Mouse (Mus musculus): ENCODE results near the gene Mfap5.
"Not testable (repeated sequence)": the region's sequence is repeated elsewhere in the genome, so short reads cannot be mapped to it uniquely, and the experiment has no call there.

The Mfap5 gene

DNA sequence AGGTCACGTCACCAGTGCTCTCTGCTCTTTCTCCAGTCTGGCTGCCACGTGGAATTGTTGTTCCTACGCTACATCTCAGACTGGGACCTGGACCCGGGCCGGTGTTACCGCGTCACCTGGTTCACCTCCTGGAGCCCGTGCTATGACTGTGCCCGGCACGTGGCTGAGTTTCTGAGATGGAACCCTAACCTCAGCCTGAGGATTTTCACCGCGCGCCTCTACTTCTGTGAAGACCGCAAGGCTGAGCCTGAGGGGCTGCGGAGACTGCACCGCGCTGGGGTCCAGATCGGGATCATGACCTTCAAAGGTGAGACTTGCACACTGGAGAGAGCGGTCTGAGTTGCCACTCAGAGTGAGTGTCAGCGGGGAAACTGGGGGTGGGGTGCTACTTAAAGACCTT is 55.4 kb downstream of the Mfap5 start:
- no peak for DNase-seq (ENCODE audit: low spot score)

DNA sequence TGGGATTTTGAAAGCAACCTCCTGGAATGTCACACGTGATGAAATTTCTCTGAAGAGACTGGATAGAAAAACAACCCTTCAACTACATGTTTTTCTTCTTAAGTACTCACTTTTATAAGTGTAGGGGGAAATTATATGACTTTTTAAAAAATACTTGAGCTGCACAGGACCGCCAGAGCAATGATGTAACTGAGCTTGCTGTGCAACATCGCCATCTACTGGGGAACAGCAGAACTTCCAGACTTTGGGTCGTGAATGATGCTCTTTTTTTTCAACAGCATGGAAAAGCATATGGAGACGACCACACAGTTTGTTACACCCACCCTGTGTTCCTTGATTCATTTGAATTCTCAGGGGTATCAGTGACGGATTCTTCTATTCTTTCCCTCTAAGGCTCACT is 56.8 kb downstream of the Mfap5 start:
- peak; percentile 78 for DNase-seq (ENCODE audit: low spot score)

DNA sequence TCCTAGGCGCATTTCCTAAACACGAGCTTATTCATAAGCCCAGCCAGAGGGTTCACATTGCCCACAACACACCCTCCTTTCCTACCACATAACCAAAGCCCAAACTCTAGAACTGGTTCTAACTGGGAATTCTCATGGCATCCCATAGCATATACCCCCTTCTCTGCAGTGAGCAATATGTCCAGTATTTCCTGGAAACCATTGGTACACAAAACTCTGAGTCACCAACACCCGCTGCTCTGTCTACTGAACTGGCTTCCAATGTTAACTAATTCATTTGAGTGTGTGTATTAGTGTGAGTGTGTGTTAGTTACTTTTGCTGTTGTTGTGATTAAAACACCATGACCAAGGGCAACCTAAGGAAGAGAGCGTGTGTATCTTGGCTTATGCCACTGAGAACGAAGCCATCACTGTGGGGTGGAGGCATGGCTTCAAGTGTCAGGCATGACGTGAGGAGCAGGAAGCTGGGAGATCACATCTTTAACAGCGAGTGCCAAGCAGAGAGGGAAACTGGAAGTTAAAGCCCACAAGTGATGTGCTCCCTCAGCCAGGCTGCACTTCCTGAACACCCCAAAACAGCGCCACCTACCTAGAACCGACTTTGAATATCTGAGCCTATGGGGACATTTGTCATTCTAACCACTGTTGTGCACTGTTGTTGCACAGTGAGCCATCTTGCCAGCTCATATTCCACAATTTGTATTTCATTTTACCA is 59.6 kb downstream of the Mfap5 start:
- no peak for DNase-seq (ENCODE audit: low spot score)

DNA sequence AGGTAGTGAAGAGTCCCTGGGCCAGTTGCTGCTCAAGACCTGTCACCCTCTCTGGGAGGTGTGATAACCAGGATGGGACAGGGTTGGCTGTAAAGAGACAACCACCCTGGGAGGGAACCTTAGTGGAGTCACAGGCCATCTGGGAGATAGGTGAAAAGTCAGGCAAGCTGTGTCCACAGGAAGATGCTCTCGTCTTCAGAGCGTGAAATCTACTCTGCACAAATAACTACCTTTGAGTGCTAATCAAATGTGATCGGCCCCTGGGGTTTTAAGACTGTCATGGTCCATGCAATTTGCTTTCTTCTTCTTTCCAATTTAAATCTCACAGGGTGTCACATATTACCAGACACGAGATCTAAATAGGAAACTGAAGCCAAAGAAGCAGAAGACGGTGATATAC is 63.5 kb downstream of the Mfap5 start:
- no peak for DNase-seq (ENCODE audit: low spot score)

DNA sequence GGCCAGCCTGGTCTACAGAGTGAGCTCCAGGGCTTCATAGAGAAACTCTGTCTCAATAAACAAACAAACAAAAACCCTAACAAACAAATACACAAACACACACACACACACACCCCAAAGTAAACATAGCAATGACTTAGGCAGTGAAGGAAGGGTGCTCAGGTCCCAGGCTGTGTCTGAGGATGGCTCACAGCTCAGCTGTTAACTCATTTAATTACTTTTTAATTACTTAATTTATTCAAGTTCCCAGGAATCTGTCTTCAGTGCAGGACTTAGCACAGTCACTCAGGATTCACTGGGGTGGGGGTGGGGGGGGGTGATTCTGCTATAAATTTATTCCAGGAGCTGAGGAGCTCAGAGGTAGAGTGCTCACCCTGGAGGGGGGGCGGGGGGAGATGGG is 64.1 kb downstream of the Mfap5 start:
- no peak for DNase-seq (ENCODE audit: low spot score)

DNA sequence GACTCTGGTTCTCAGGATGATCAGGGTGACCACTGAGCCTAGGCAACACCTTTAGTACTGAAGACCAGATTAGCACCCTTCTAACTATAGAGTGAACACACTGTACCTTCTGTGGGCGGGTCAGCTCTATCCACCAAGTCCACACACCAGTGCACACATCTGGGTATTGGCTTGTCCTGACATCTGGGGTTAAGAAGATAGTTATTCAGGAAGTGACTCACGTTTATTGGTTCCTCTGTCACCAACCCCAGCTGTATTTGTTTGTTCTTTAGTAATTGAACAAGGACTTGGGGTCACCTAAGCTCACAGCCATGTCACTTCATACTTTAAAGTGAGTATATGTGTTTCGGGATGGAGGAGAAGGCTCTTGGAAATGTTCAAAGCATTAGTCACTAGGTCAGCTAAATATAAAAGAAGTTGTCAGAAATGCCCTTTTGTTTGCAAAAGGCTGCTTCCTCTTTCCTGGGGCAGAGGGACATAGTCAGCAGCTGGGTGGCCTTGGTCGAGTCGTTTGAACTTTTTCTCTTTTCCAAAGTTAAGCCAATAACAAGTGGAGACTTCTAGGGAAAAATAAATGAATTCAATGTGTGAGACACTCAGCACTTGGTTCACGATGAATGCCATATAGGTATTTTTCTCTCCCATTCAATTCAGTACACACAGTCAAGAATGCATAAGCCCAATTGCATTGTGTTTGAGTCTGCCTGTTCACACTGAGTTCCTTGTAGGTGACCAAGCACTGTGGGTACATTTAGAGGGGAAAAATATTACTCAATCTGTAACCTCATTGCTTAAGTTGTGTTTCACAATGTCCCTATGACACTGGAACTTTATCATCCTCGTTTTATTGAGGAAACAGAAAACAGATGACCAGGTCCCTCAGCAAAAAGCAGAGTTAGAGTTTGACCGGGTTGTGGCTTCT is 65.3 kb downstream of the Mfap5 start:
- DNase-seq (ENCODE audit: low spot score) = peak; percentile 32

DNA sequence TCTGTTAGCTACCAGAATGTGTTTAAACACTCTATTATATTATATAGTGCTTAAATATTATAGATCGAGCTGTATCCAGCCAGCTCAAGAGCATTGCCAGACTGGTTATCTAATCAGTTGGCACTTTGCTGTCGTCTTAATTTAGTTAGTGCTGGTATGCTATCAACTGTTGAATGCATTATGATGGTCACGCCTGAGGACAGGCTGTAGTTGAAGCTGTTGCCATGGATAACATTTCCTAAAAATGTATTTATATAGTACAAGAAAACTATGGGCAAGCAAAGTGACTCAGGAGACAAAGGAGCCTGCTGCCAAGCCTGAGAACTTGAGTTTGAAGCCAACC is 65.9 kb downstream of the Mfap5 start:
- no peak for DNase-seq (ENCODE audit: low spot score)

DNA sequence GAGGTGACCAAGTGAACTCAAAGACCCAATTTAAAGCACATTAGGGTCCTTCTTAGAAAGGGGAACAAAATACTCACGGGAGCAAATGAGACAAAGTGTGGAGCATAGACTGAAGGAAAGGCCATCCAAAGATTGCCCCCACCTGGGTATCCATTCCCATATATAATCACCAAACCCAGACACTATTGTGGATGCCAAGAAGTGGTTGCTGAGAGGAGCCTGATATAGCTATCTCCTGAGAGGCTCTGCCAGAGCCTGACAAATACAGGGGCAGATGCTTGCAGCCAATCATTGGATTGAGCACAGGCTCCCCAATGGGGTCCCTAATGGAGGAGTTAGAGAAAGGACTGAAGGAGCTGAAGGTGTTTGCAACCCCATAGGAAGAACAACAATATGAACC is 69.4 kb downstream of the Mfap5 start:
- DNase-seq (ENCODE audit: low spot score) = not testable (repeated sequence)

DNA sequence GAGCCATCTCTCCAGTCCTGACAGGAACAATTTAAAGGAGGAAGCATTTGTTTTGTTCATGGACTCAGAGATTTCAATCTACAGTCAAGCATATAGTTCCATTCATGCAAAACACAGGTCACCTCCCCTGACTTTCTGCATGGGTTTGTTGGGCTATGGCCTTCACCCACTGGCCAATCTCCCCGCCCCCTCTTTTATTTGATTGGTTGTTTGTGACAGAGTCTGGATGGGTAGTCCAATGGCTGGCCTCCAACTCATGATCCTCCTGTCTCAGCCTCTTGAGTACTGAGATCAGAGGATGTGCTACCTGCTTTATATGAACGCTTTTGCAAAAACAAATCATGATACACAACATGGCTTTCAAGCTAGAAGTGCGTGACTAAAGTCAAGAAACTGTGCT is 71.4 kb downstream of the Mfap5 start:
- DNase-seq (ENCODE audit: low spot score) = no peak

Data from adipocyte (in vitro differentiated cells).